Mouse (Mus musculus) monocyte, adult 5-6 weeks (primary cell): ENCODE measurements at regions not wholly inside any gene's neighbourhood (a gene's known extent, or its start where the extent isn't known, plus 50 kb on each side); places are given as distances from the start of the nearest gene placed in this dataset.

Experiments
- ATAC-seq: fragments of 153-309, 156-312 bp; replicated peaks from 2 replicates; pipeline ENCODE4 v1.8.0; 2017; ENCODE audit warnings: mild to moderate bottlenecking; ENCODE audit not compliant: low TSS enrichment, insufficient number of reproducible peaks, severe bottlenecking, poor library complexity, low FRiP score

DNA sequence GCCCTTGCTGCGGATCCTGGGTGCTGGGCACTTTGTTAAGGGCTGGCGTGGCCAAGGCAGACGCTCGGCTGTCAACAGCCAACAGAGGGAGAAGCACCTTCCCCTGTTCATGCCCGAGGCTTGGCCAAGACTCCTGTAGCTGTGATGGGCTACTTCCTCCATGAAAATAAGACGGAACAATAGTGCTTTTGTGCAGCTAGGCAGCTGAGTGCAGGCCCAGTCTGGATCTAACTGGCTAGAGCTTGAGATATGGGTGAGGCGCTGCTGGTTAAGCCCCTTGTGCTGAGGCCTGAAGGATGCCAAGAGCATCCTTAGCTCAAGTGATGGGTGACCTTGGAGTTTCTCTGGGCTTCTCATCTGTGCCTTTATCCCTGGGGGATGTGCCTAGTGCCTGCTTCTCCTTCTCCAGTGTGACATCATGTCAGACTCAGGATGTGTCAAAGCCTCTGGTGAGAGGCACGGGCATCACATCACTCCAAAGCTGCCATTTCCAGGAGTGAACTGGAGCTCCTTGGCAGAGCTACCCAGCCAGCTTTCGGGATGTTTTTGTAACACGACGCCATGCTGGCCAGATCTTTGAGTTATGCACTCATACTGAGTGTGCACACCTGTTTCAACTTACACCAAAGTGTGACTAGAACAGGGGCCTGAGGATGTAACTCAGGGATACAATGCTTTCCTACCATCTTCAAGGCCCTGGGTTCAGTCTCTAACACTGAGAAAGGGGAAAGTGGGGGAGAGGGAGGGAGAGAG, 360.1 kb upstream of the Tbx3 start:
- ATAC-seq: no peak

DNA sequence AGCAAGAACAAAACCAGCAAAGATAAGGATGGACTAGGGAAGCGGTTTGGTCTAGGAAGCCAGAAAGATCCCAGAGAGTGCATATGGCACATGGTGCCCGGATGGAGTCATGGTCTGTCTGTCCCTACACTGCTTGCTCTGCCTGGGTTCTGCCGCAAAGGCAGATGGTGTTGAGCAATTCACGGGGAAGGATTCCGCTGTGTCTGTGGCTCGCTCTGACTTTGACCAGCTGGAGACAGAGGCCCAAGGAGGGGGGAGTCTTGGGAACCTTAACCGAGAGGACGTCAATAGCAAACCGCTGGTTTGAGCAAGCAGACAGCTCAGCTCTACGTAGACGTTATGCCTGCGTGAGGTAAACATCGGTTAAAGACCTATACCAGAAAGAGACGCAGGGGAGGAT, 357.7 kb upstream of the Tbx3 start:
- ATAC-seq: no peak

DNA sequence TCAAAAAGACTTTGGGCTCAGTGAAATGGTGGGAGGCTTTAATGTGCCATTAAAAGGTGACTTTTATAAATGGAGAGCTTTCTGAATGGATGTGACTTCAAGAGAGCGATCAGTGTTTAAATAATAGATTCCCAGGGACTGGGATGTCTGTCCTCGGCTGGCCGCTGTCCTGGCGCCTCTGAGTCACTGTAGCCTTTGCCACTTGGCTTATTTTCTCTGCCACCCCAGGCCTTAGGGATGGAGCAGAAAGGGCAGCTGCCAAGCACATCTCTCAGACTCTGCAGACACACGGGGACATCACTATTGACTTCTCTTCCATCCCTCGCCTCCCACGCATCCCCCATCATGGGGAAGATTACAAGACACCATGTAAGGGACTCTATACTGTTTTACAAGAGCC, 355.3 kb upstream of the Tbx3 start:
- ATAC-seq: no peak

DNA sequence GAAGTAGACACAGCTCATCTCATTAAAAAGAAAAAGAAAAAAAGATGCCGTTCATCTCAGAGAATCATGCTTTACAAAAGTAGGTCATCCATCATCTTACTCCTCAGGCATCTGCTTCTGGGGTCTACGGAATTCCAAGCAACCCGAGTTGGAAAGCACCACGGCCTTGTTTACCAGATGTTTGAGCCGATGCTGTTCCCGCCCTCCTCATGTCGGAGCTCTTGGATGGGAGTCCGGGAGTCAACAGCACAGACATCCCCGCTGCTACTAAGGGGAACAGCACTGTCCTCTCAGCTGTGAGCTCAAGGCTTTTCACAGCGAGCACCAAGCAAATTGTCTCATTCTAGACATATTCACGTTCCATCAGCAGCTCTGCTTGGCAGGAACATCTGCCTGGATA, 352.9 kb upstream of the Tbx3 start:
- no peak for ATAC-seq

DNA sequence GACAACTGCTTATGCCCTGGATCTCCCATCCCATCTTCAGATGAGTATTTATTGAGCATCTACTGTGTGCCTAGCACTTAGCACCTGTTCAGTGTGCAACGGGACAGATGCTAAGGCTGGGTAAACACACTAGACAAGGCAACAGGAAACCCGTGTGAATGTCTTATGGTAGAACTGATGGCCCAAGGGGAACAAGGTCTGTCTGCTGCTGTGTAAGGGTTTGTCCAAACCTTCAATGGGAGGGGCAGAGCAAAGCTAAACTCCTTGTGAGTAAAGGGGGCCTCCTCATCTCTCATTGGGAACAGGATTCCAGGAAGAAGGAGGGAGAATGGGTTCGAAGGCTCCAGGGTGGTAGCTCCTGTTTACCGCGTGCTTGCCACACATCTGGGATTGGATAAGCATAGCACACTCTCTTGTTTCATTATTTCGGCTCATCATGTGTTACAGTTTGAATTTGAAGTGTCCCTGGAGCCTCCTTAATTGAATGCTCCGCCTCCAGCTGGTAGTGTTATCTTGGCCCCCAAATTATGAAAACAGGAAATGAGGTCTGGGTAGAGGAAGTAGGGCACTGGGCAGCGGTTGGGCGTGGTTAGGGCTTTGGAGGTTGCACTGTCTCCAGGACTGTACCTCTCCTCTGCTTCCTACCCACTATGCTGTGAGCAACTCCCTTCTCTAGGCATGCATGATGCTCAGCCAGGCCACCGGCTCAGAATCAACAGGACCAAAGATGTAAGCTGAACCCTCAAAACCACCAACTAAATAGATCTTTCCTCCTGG, 348.9 kb upstream of the Tbx3 start:
- peak; percentile 83 for ATAC-seq

- ATAC-seq: no peak
These were observed 348.1 kb upstream of the Tbx3 start for GRCm38 (mm10) chr5:119322411-119322810.

- no peak for ATAC-seq
These were observed 344.7 kb upstream of the Tbx3 start for GRCm38 (mm10) chr5:119325681-119326255.

GRCm38 (mm10) chr5:119326895-119327294, 343.6 kb upstream of the Tbx3 start:
- ATAC-seq: no peak

DNA sequence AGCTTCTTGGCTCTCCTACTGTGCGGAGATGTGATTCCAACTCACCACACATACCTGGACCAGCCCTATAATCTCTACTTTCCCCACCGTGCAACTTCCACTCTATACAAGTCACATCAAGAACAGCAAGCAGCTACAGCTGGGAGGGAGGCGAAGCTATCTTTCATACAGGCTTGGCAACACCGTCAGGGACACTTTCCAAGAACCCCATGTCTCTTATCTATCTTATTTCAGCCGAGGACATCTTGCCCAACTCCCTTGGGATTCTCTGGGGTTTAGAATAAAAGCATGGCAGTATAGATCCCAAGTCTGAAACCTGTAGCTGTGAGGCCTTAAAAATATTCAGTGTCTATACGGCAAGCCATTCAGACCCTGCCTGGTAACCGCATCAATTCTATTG, 341.5 kb upstream of the Tbx3 start:
- ATAC-seq: no peak

DNA sequence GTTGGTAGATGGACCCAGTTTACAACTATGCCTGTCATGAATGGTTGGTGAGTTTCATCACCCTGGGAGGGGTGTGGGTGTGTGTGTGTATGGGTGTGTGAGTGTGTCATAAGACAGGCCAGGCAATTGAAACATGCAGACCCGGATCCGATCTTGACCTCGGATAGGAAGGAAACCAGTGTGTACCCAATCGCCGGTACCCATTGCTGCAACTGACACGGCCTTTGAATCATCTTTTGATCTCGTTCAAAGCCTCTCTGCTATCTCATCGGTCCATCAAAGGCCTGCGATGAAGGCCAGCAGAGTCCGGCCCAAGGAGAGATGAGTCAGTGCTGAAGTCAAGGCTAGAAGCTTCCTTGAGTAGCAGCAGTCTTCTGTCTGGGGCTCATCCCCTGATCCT, 341.1 kb upstream of the Tbx3 start:
- no peak for ATAC-seq

DNA sequence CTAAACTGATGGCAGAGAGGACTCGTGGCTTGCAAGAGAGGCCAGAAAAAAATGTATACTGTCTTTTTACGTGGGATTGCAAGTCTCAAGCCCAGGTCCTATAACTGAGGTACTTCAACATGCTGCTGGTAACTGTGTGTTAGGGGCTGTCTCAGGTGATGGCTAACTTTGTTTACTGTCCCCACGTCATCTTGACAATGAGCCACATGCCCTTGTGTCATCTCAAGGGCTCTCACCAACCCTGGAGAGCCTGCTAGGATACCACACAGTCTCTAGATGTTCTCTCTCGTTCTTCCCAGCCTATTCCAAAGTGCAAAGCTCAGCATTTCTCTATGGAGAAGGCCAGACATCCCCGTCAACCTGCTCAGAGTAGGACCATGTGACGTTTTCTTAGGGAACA, 340.6 kb upstream of the Tbx3 start:
- no peak for ATAC-seq

DNA sequence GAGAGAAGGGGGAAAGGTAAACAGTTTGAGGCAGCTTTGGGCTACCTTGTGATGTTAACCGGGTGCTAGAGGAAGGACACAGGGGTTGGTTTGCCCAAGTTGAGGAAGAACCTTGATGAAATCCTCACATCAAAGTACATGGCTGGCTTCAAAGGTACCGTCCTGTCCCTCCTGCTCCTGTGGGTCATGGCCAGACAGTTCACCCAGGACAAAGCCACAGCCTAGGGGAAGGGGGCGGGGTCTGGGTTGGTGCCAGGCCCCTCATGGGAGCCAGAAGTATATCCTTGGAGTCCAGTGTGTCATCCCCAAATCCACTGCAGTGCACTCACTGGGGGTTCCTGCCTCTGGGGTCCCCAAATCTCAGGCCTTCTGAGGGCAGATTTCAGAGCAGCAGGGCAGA, 339.0 kb upstream of the Tbx3 start:
- no peak for ATAC-seq

GRCm38 (mm10) chr5:119332621-119333020, 337.8 kb upstream of the Tbx3 start:
- ATAC-seq: no peak

DNA sequence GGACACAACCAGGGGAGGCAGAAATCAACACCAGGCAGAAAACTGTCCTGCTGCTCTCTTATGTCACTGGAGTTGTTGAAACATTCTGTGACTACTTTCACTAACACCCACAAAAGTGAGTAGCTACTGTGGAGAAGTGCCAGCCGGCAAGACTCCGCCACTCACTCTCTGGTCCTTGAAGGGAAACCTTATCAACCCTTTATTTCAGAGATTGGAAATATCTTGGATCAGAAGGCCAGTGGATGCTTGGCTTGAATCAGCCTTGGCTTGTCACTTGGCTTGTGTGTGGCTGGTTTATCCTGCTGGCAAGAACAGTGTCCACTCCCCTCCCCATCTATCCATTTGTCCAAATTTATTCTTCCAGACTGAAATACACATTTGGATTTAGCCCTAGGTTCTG, 335.3 kb upstream of the Tbx3 start:
- no peak for ATAC-seq

DNA sequence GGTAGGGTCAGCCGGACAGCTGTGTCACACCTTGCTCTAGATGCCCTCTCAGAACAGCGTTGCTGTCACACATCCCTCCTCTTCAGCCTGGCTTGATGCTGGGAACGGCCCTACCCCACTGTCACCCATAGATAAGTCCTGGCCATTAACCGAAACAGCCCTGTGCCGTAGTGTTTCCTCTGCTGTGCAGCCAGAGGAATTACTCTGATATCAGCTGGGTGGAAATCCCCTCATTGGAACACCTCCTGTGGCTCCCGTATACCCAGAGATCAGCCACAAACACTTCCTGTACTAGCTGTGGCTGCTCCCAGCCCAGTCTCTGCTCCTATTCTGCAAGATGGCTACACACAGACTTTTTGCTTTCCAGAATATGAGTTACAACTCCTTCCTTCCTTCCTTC, 334.5 kb upstream of the Tbx3 start:
- ATAC-seq: no peak

- ATAC-seq: no peak
These were observed 332.7 kb upstream of the Tbx3 start for GRCm38 (mm10) chr5:119337739-119338138.

- ATAC-seq: no peak
These were observed 331.8 kb upstream of the Tbx3 start for GRCm38 (mm10) chr5:119338711-119339110.

- no peak; the same call in 1 of the 2 replicates for ATAC-seq
These were observed 322.2 kb upstream of the Tbx3 start for GRCm38 (mm10) chr5:119348303-119348702.

DNA sequence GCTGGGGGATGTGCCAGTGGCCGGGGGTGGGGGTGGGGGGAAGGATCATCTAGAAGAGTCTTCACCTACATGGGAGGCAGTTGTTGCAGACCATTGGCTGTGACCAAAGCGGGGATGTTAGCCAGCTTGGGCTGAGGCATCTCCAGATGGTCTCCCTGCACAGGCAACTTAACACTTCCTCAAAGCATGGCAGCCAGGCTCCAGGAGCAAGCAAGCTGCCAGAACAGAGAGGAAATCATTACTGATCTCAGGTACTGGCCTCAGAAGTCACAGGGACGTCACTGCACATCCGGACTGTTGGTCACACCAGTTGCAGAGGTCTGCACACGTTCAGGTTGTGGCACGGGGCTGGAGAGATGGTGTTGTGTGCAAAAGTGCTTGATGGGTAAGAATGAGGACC, 321.1 kb upstream of the Tbx3 start:
- ATAC-seq: peak; percentile 47; the same call in 1 of the 2 replicates

DNA sequence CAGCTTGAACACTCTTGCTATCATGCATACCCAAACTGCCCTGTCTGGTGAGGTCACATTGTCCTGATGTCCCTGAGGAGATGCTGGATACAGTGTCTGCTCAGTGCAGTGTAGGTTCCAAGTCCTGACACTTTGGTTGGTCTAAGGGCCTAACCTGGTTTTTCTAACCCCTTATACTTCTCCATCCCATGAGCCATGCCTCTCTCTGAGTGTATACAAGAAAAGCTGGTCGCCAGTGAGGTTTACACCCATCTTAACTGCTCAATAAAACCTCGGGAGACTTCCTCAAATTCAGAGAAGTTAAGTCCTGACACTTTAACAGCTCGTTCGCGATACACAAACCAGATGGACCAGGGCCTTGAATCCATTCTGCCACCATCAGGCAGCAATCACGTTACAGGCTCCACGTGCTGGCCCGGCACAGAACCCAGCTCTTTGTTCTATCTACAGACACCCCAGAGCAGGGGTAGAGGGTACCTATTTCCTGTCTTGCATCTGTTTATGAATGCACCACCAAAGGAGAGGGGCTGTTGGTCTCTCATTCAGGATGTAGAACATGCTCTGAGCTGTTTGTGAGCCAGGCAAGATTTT, 320.0 kb upstream of the Tbx3 start:
- ATAC-seq: no peak
